Mouse (Mus musculus) stomach, embryonic 15.5 days (tissue): ENCODE results near the gene Tprn. TPM values are rescaled to one million over a fixed set of nuclear protein-coding genes. Genes with fewer than 3 reads are reported as not detected.

Experiments used
- ATAC-seq: fragments of 200-750 bp; cut with Nextera tagmentation; 2 replicates; pipeline ENCODE4 v1.8.0; 2017; ENCODE audit warnings: low read depth, moderate number of reproducible peaks, moderate TSS enrichment; ENCODE audit not compliant: insufficient read depth, low FRiP score
- H3K27ac ChIP-seq: fragments of 300-500 bp; sonication (generic); 2 replicates; pipeline ENCODE4 v1.5.1; 2015; ENCODE audit warnings: mild to moderate bottlenecking, inconsistent platforms
- H3K27me3 ChIP-seq: fragments of 300-500 bp; sonication (generic); replicated peaks from 2 replicates; pipeline ENCODE4 v1.6.1; 2015; ENCODE audit warnings: inconsistent platforms
- H3K36me3 ChIP-seq: fragments of 300-500 bp; sonication (generic); 2 replicates; pipeline ENCODE4 v1.6.1; 2015; ENCODE audit warnings: inconsistent platforms
- H3K4me1 ChIP-seq: fragments of 300-500 bp; sonication (generic); 2 replicates; pipeline ENCODE4 v1.6.1; 2015; ENCODE audit warnings: inconsistent platforms
- H3K4me2 ChIP-seq: fragments of 300-500 bp; sonication (generic); 2 replicates; pipeline ENCODE4 v1.6.1; 2015; ENCODE audit warnings: mild to moderate bottlenecking, inconsistent platforms
- H3K4me3 ChIP-seq: fragments of 300-500 bp; sonication (generic); replicated peaks from 2 replicates; pipeline ENCODE4 v1.5.1; 2015; ENCODE audit warnings: inconsistent platforms
- H3K9ac ChIP-seq: fragments of 300-500 bp; sonication (generic); 2 replicates; pipeline ENCODE4 v1.6.1; 2015; ENCODE audit warnings: inconsistent platforms
- H3K9me3 ChIP-seq: fragments of 300-500 bp; sonication (generic); 2 replicates; pipeline ENCODE4 v1.6.1; 2016; ENCODE audit warnings: inconsistent platforms
- WGBS: fragments of 180-500 bp; shearing (Covaris S2); methylation state at CpG from one replicate; pipeline ENCODE4 v1.1.7; 2015; 5-methylcytosine and 5-hydroxymethylcytosine counted together
- polyA plus RNA-seq: library from polyadenylated mRNA; unstranded; fragments of >200 nt; fragmentation: Nextera tagmentation; extraction: Ambion mirVana; gene quantifications from 2 replicates; pipeline ENCODE4 v1.2.1, GENCODE M21; 2015

Tprn gene
- polyA plus RNA-seq, 1 experiment from 2014 or later: 17.7 TPM

- H3K27me3 ChIP-seq: peaks cover 49% of the 10 kb centered on the region
- no peak overlapping the region for H3K9ac ChIP-seq
- H3K9me3 ChIP-seq: no peaks in the 10 kb centered on the region
- H3K4me1 ChIP-seq: peaks cover 44% of the 10 kb centered on the region
- WGBS: 2% methylated on average over 54 of the region's 54 CpGs
- H3K4me2 ChIP-seq: peak overlapping the region; percentile 66
- peak overlapping the region; percentile 9; the same call in 1 of the 2 replicates for H3K27ac ChIP-seq
- ATAC-seq: no peak
- H3K36me3 ChIP-seq: peaks cover 6% of the 10 kb centered on the region; the same call in 1 of the 2 replicates
- H3K4me3 ChIP-seq: peak overlapping the region; percentile 26
Measured at GRCm38 (mm10) chr2:25290101-25290815, 27.8 kb downstream of the Tprn start.

GRCm38 (mm10) chr2:25290816-25291130 is 28.4 kb downstream of the Tprn start:
- Histone ChIP-seq H3K36me3 (peaks cover 1% of the 10 kb centered on the region; the same call in 1 of the 2 replicates), H3K27ac (peak overlapping the region; percentile 9; the same call in 1 of the 2 replicates), H3K4me3 (peak overlapping the region; percentile 26), H3K4me1 (peaks cover 41% of the 10 kb centered on the region), H3K27me3 (peaks cover 52% of the 10 kb centered on the region), H3K9ac (no peak overlapping the region), H3K4me2 (peak overlapping the region; percentile 66), H3K9me3 (no peaks in the 10 kb centered on the region)
- ATAC-seq: no peak
- WGBS: under 1% methylated on average over 18 of the region's 18 CpGs

- peaks cover 58% of the 10 kb centered on the region for H3K27me3 ChIP-seq
Measured at GRCm38 (mm10) chr2:25291184-25292053, 29.0 kb downstream of the Tprn start.

GRCm38 (mm10) chr2:25292054-25292544 is 29.7 kb downstream of the Tprn start:
- Histone ChIP-seq H3K4me1 (peaks cover 37% of the 10 kb centered on the region), H3K27ac (no peak overlapping the region), H3K4me3 (peak overlapping the region; percentile 38), H3K36me3 (no peaks in the 10 kb centered on the region), H3K27me3 (peaks cover 62% of the 10 kb centered on the region), H3K9ac (no peak overlapping the region), H3K9me3 (no peaks in the 10 kb centered on the region), H3K4me2 (peak overlapping the region; percentile 66)
- 5% methylated on average over 40 of the region's 43 CpGs for WGBS
- ATAC-seq: no peak

More at GRCm38 (mm10) chr2:25291184-25292053, 29.0 kb downstream of the Tprn start:
- peaks cover 37% of the 10 kb centered on the region for H3K4me1 ChIP-seq
- H3K9me3 ChIP-seq: no peaks in the 10 kb centered on the region
- H3K4me3 ChIP-seq: peak overlapping the region; percentile 38
- peak overlapping the region; percentile 66 for H3K4me2 ChIP-seq
- ATAC-seq: no peak
- H3K9ac ChIP-seq: no peak overlapping the region
- H3K27ac ChIP-seq: no peak overlapping the region; the same call in 1 of the 2 replicates
- 6% methylated on average over 32 of the region's 32 CpGs for WGBS
- no peaks in the 10 kb centered on the region for H3K36me3 ChIP-seq

- Histone ChIP-seq H3K4me3 (peak overlapping the region; percentile 38), H3K4me2 (peak overlapping the region; percentile 66), H3K36me3 (no peaks in the 10 kb centered on the region), H3K9me3 (no peaks in the 10 kb centered on the region), H3K4me1 (peaks cover 33% of the 10 kb centered on the region), H3K27ac (no peak overlapping the region), H3K27me3 (peaks cover 61% of the 10 kb centered on the region), H3K9ac (no peak overlapping the region)
- no peak for ATAC-seq
- WGBS: 0% methylated on average over 1 of the region's 1 CpGs
Measured at GRCm38 (mm10) chr2:25292856-25293255, 30.4 kb downstream of the Tprn start.

- H3K27me3 ChIP-seq: peaks cover 54% of the 10 kb centered on the region
- H3K9ac ChIP-seq: no peak overlapping the region
- no peak overlapping the region for H3K27ac ChIP-seq
- no peak overlapping the region for H3K4me2 ChIP-seq
- H3K36me3 ChIP-seq: no peaks in the 10 kb centered on the region
- H3K4me3 ChIP-seq: no peak overlapping the region
- peaks cover 33% of the 10 kb centered on the region for H3K4me1 ChIP-seq
- no peaks in the 10 kb centered on the region for H3K9me3 ChIP-seq
- ATAC-seq: no peak
- 66% methylated on average over 9 of the region's 9 CpGs for WGBS
Measured at GRCm38 (mm10) chr2:25293706-25294105, 31.3 kb downstream of the Tprn start.

GRCm38 (mm10) chr2:25297093-25297492 is 34.7 kb downstream of the Tprn start:
- Histone ChIP-seq H3K9me3 (no peaks in the 10 kb centered on the region), H3K9ac (no peak overlapping the region), H3K4me2 (no peak overlapping the region), H3K4me3 (no peak overlapping the region), H3K27me3 (peaks cover 20% of the 10 kb centered on the region), H3K4me1 (peaks cover 9% of the 10 kb centered on the region), H3K36me3 (no peaks in the 10 kb centered on the region), H3K27ac (no peak overlapping the region)
- 77% methylated on average over 8 of the region's 8 CpGs for WGBS
- ATAC-seq: no peak

GRCm38 (mm10) chr2:25298046-25298445 is 35.6 kb downstream of the Tprn start:
- Histone ChIP-seq H3K4me1 (no peaks in the 10 kb centered on the region), H3K4me2 (no peak overlapping the region), H3K9ac (no peak overlapping the region), H3K36me3 (no peaks in the 10 kb centered on the region), H3K9me3 (no peaks in the 10 kb centered on the region), H3K27ac (no peak overlapping the region), H3K27me3 (peaks cover 16% of the 10 kb centered on the region; the same call in 1 of the 2 replicates), H3K4me3 (no peak overlapping the region)
- ATAC-seq: no peak
- 72% methylated on average over 10 of the region's 10 CpGs for WGBS

- H3K4me2 ChIP-seq: no peak overlapping the region
- H3K9ac ChIP-seq: no peak overlapping the region
- H3K4me1 ChIP-seq: peaks cover 10% of the 10 kb centered on the region; the same call in 1 of the 2 replicates
- no peaks in the 10 kb centered on the region for H3K9me3 ChIP-seq
- H3K4me3 ChIP-seq: no peak overlapping the region
- H3K36me3 ChIP-seq: no peaks in the 10 kb centered on the region
- no peak for ATAC-seq
- WGBS: 65% methylated on average over 3 of the region's 3 CpGs
- H3K27me3 ChIP-seq: peaks cover 41% of the 10 kb centered on the region
- H3K27ac ChIP-seq: no peak overlapping the region
Measured at GRCm38 (mm10) chr2:25303452-25303851, 41.0 kb downstream of the Tprn start.

- Histone ChIP-seq H3K27ac (no peak overlapping the region), H3K9me3 (no peaks in the 10 kb centered on the region), H3K9ac (no peak overlapping the region), H3K4me1 (peaks cover 10% of the 10 kb centered on the region; the same call in 1 of the 2 replicates), H3K4me3 (peak overlapping the region; percentile 45; the same call in 1 of the 2 replicates), H3K27me3 (peaks cover 47% of the 10 kb centered on the region), H3K4me2 (peak overlapping the region; percentile 95), H3K36me3 (no peaks in the 10 kb centered on the region)
- WGBS: 63% methylated on average over 7 of the region's 7 CpGs
- no peak for ATAC-seq
Measured at GRCm38 (mm10) chr2:25303931-25304656, 41.7 kb downstream of the Tprn start.
